Mouse (Mus musculus) CH12.LX (cell line): ENCODE measurements around the gene Rassf10. TPM values are rescaled to one million over a fixed set of nuclear protein-coding genes. Genes with fewer than 3 reads are reported as not detected.

Experiments used
- DNase-seq: peaks from one replicate; pipeline ENCODE4 v3.0.0-alpha.2; 2013; ENCODE audit errors: extremely low read depth
- H3K27ac ChIP-seq: 2 replicates; pipeline ENCODE4 v1.5.1; 2012; ENCODE audit warnings: low read depth, mild to moderate bottlenecking, control low read depth, moderate library complexity; ENCODE audit not compliant: insufficient read depth
- H3K27me3 ChIP-seq: replicated peaks from 2 replicates; pipeline ENCODE3; 2012; ENCODE audit warnings: inconsistent platforms
- H3K36me3 ChIP-seq, 2 experiments: replicated peaks in 1 of 2; 2 replicates each; pipeline versions ENCODE3 to v1.6.1; 2012; ENCODE audit warnings: inconsistent platforms in 1 of 2, low read length in 1 of 2, mild to moderate bottlenecking in 1 of 2, mixed read lengths in 1 of 2, moderate library complexity in 1 of 2; ENCODE audit not compliant: control insufficient read depth in 1 of 2, insufficient read depth in 1 of 2
- H3K4me1 ChIP-seq, 2 experiments: 2 replicates each; pipeline ENCODE4 v1.6.1; 2012; ENCODE audit warnings: inconsistent platforms in 1 of 2, moderate library complexity in 1 of 2; ENCODE audit not compliant: insufficient read depth in 2 of 2, control insufficient read depth in 1 of 2
- H3K4me2 ChIP-seq: 2 replicates; pipeline ENCODE4 v1.6.1; 2012; ENCODE audit warnings: low read depth, mild to moderate bottlenecking, control low read depth; ENCODE audit not compliant: poor library complexity, insufficient read depth, severe bottlenecking
- H3K4me3 ChIP-seq, 3 experiments: fragments of 150-350 bp in 1 of 3; sonication (generic) in 1 of 3; replicated peaks in 1 of 3; 2 replicates each; pipeline versions ENCODE3 to v1.5.1; 2011 to 2012; ENCODE audit warnings: low read depth in 2 of 3, low read length in 2 of 3, mild to moderate bottlenecking in 2 of 3, moderate library complexity in 2 of 3, control low read depth in 1 of 3, improper control_type of control experiment in 1 of 3, inconsistent platforms in 1 of 3, mixed read lengths in 1 of 3; ENCODE audit not compliant: poor library complexity in 1 of 3
- H3K79me2 ChIP-seq: replicated peaks from 2 replicates; pipeline ENCODE4 v1.6.1; 2012; ENCODE audit warnings: mild to moderate bottlenecking, moderate library complexity; ENCODE audit not compliant: control insufficient read depth, poor library complexity, insufficient read depth, severe bottlenecking; ENCODE audit errors: extremely low read depth
- H3K9ac ChIP-seq: 2 replicates; pipeline ENCODE4 v1.6.1; 2012; ENCODE audit warnings: low read depth, mild to moderate bottlenecking, control low read depth, moderate library complexity; ENCODE audit not compliant: insufficient read depth
- H3K9me3 ChIP-seq: replicated peaks from 2 replicates; pipeline ENCODE3; 2012; ENCODE audit warnings: low read length, inconsistent platforms, mixed read lengths
- CHD1 ChIP-seq: IDR thresholded peaks from 2 replicates; pipeline ENCODE4 v1.6.1; 2012; ENCODE audit warnings: low read depth, low read length, improper control_type of control experiment, inconsistent platforms
- CTCF ChIP-seq, 2 experiments: IDR thresholded peaks in 1 of 2; conservative IDR thresholded peaks in 1 of 2; 2 replicates each; pipeline ENCODE4 v1.5.1; 2011 to 2012; ENCODE audit warnings: low read depth in 2 of 2, low read length in 2 of 2, improper control_type of control experiment in 1 of 2, inconsistent platforms in 1 of 2, mild to moderate bottlenecking in 1 of 2, moderate library complexity in 1 of 2
- ELF1 ChIP-seq: IDR thresholded peaks from 2 replicates; pipeline ENCODE4 v1.6.1; 2014; ENCODE audit warnings: low read depth, mild to moderate bottlenecking, inconsistent platforms, low read length, improper control_type of control experiment
- GABPA ChIP-seq: IDR thresholded peaks from 2 replicates; pipeline ENCODE4 v1.6.1; 2012; ENCODE audit warnings: low read depth, low read length, improper control_type of control experiment, inconsistent platforms; ENCODE audit not compliant: insufficient replicate concordance
- HCFC1 ChIP-seq: IDR thresholded peaks from 2 replicates; pipeline ENCODE4 v1.6.1; 2012; ENCODE audit warnings: low read depth, mild to moderate bottlenecking, inconsistent platforms, low read length, improper control_type of control experiment
- IRF4 ChIP-seq: IDR thresholded peaks from 2 replicates; pipeline ENCODE4 v1.6.1; 2014; ENCODE audit warnings: low read depth, mild to moderate bottlenecking, inconsistent platforms, low read length, improper control_type of control experiment
- MAX ChIP-seq: IDR thresholded peaks from 2 replicates; pipeline ENCODE4 v1.6.1; 2011; ENCODE audit warnings: low read length, improper control_type of control experiment
- MEF2A ChIP-seq: IDR thresholded peaks from 2 replicates; pipeline ENCODE4 v1.6.1; 2014; ENCODE audit warnings: low read depth, mild to moderate bottlenecking, inconsistent platforms, low read length, improper control_type of control experiment, borderline replicate concordance
- MXI1 ChIP-seq: IDR thresholded peaks from 2 replicates; pipeline ENCODE4 v1.6.1; 2011; ENCODE audit warnings: mild to moderate bottlenecking, low read depth, low read length, improper control_type of control experiment
- NELFE ChIP-seq: IDR thresholded peaks from 2 replicates; pipeline ENCODE4 v1.6.1; 2011; ENCODE audit warnings: low read depth, low read length, improper control_type of control experiment
- RAD21 ChIP-seq: IDR thresholded peaks from 2 replicates; pipeline ENCODE4 v1.6.1; 2011; ENCODE audit warnings: low read depth, mild to moderate bottlenecking, low read length, improper control_type of control experiment, moderate library complexity
- RCOR1 ChIP-seq: conservative IDR thresholded peaks from 2 replicates; pipeline ENCODE4 v1.6.1; 2012; ENCODE audit warnings: low read depth, mild to moderate bottlenecking, inconsistent platforms, low read length, improper control_type of control experiment
- SIN3A ChIP-seq: IDR thresholded peaks from 2 replicates; pipeline ENCODE4 v1.6.1; 2012; ENCODE audit warnings: low read length, improper control_type of control experiment, inconsistent platforms
- SMC3 ChIP-seq: IDR thresholded peaks from 2 replicates; pipeline ENCODE4 v1.6.1; 2011; ENCODE audit warnings: low read depth, low read length, improper control_type of control experiment
- UBTF ChIP-seq: IDR thresholded peaks from 2 replicates; pipeline ENCODE4 v1.6.1; 2012; ENCODE audit warnings: low read depth, mild to moderate bottlenecking, inconsistent platforms, low read length, improper control_type of control experiment, moderate library complexity
- USF1 ChIP-seq: IDR thresholded peaks from 2 replicates; pipeline ENCODE4 v1.6.1; 2014; ENCODE audit warnings: low read depth, mild to moderate bottlenecking, inconsistent platforms, low read length, improper control_type of control experiment
- ZC3H11A ChIP-seq: IDR thresholded peaks from 2 replicates; pipeline ENCODE4 v1.6.1; 2012; ENCODE audit warnings: low read depth, mild to moderate bottlenecking, inconsistent platforms, low read length, improper control_type of control experiment
- ZMIZ1 ChIP-seq: IDR thresholded peaks from 2 replicates; pipeline ENCODE4 v1.6.1; 2012; ENCODE audit warnings: low read depth, mild to moderate bottlenecking, inconsistent platforms, low read length, improper control_type of control experiment
- dilution Hi-C: fragments of 300-500 bp; cut with MboI; formaldehyde crosslinking; loops from 2 replicates; pipeline ENCODE4 v1.14.3; 2020; ENCODE audit warnings: low sequenced_read_pairs; ENCODE audit not compliant: extremely low pct_unique_long_range_greater_than_20kb, extremely low pct_ligation_motif_present
- in situ Hi-C: fragments of 300-500 bp; cut with MboI; formaldehyde crosslinking; loops from 3 replicates; pipeline ENCODE4 v1.14.3; 2019; ENCODE audit warnings: low sequenced_read_pairs, low pct_ligation_motif_present, low pct_unique_long_range_greater_than_20kb, mixed read lengths
- polyA plus RNA-seq: library from polyadenylated mRNA; unstranded; fragments of >175 nt; gene quantifications from 2 replicates; pipeline ENCODE4 v1.2.1, GENCODE M21; 2012; ENCODE audit warnings: low read depth; ENCODE audit not compliant: insufficient read length
- total RNA-seq, 2 experiments: library from RNA; depleted of rRNA; stranded (reverse); fragments of 300-350 nt in 1 of 2; fragments of >200 nt in 1 of 2; gene quantifications; 2 replicates each; pipeline ENCODE4 v1.2.3; 2012 to 2014

Gene Rassf10
- total and polyA plus RNA-seq, 3 experiments: not detected

GRCm38 (mm10) chr7:112985578-112985949, 31.8 kb downstream of the Rassf10 start:
- TF ChIP-seq MEF2A: no peak
- H3K27ac ChIP-seq: no peak overlapping the region
- dilution Hi-C loops: no loop called here
- H3K36me3 ChIP-seq: no peaks in the 10 kb centered on the region
- no peak overlapping the region for H3K4me3 ChIP-seq
- no peaks in the 10 kb centered on the region for H3K27me3 ChIP-seq
- H3K9me3 ChIP-seq: peaks cover 6% of the 10 kb centered on the region
- H3K79me2 ChIP-seq: no peaks in the 10 kb centered on the region
- in situ Hi-C loops: no loop called here
- peaks cover 0 to 6% of the 10 kb centered on the region in 2 experiments; a peak in 2 of 4 replicates for H3K4me1 ChIP-seq
- H3K4me2 ChIP-seq: no peak overlapping the region
- no peak overlapping the region for H3K9ac ChIP-seq
- no peak for DNase-seq

GRCm38 (mm10) chr7:112992928-112993327, 39.2 kb downstream of the Rassf10 start:
- Histone ChIP-seq H3K79me2 (no peaks in the 10 kb centered on the region), H3K36me3 (no peaks in the 10 kb centered on the region), H3K4me3 (no peak overlapping the region), H3K27me3 (no peaks in the 10 kb centered on the region)
- dilution Hi-C loops: no loop called here
- TF ChIP-seq NELFE (no peak), MXI1 (no peak), ZC3H11A (no peak), ZMIZ1 (no peak), USF1 (no peak), SMC3 (no peak), CHD1 (no peak), CTCF (conservative IDR thresholded peaks at IDR 0.05 in 1 of 2, IDR thresholded peaks at IDR 0.05 in 1 of 2; ENCODE audit: low read depth in 2 of 2, low read length in 2 of 2) (no peak), RAD21 (no peak), GABPA (no peak), IRF4 (no peak), RCOR1 (no peak), HCFC1 (no peak), MAX (no peak), ELF1 (no peak), SIN3A (no peak), UBTF (no peak)
- TF ChIP-seq, all 38 proteins: peak for 0
- no peak for DNase-seq
- Histone ChIP-seq H3K4me1 (peaks cover 0 to 3% of the 10 kb centered on the region in 2 experiments; a peak in 2 of 4 replicates), H3K4me2 (no peak overlapping the region), H3K27ac (no peak overlapping the region), H3K9me3 (no peaks in the 10 kb centered on the region), H3K9ac (no peak overlapping the region)
- in situ Hi-C loops: no loop called here
